Mouse (Mus musculus) neural tube, embryonic 11.5 days (tissue): ENCODE results near the gene Arhgap11a. TPM values are rescaled to one million over a fixed set of nuclear protein-coding genes. Genes with fewer than 3 reads are reported as not detected.

Experiments
- ATAC-seq: fragments of 200-750 bp; cut with Nextera tagmentation; 2 replicates; pipeline ENCODE4 v1.8.0; 2017; ENCODE audit warnings: moderate number of reproducible peaks, mild to moderate bottlenecking, moderate TSS enrichment, moderate library complexity; ENCODE audit not compliant: insufficient read depth, low FRiP score, low TSS enrichment
- DNase-seq: peaks from one replicate; pipeline ENCODE4 v3.0.0-alpha.2; 2015; ENCODE audit warnings: low spot score
- H3K27ac ChIP-seq: fragments of 300-500 bp; sonication (generic); 2 replicates; pipeline ENCODE4 v1.5.1; 2014; ENCODE audit warnings: low read depth, mild to moderate bottlenecking, low read length
- H3K27me3 ChIP-seq: fragments of 300-500 bp; sonication (generic); 2 replicates; pipeline ENCODE4 v1.6.1; 2014; ENCODE audit warnings: mild to moderate bottlenecking, low read length, mixed read lengths; ENCODE audit not compliant: control insufficient read depth, insufficient read depth
- H3K36me3 ChIP-seq: fragments of 300-500 bp; sonication (generic); 2 replicates; pipeline ENCODE4 v1.6.1; 2014; ENCODE audit warnings: mild to moderate bottlenecking, low read length, moderate library complexity, mixed read lengths; ENCODE audit not compliant: control insufficient read depth, insufficient read depth
- H3K4me1 ChIP-seq: fragments of 300-500 bp; sonication (generic); 2 replicates; pipeline ENCODE4 v1.6.1; 2014; ENCODE audit warnings: low read length, mixed read lengths; ENCODE audit not compliant: control insufficient read depth, insufficient read depth
- H3K4me2 ChIP-seq: fragments of 300-500 bp; sonication (generic); 2 replicates; pipeline ENCODE4 v1.6.1; 2014; ENCODE audit warnings: low read depth, mild to moderate bottlenecking, moderate library complexity
- H3K4me3 ChIP-seq: fragments of 300-500 bp; sonication (generic); 2 replicates; pipeline ENCODE4 v1.5.1; 2014; ENCODE audit warnings: low read depth, low read length
- H3K9ac ChIP-seq: fragments of 300-500 bp; sonication (generic); 2 replicates; pipeline ENCODE4 v1.6.1; 2014; ENCODE audit warnings: mild to moderate bottlenecking, low read length
- H3K9me3 ChIP-seq: fragments of 300-500 bp; sonication (generic); 2 replicates; pipeline ENCODE4 v1.6.1; 2016; ENCODE audit warnings: low read length; ENCODE audit not compliant: control insufficient read depth
- WGBS: fragments of 180-500 bp; shearing (Covaris S2); extraction: QIAGEN DNeasy Blood & Tissue Kit; methylation state at CpG from one replicate; pipeline ENCODE4 v1.1.7; 2014; 5-methylcytosine and 5-hydroxymethylcytosine counted together
- polyA plus RNA-seq: library from polyadenylated mRNA; unstranded; fragments of >200 nt; fragmentation: Nextera tagmentation; extraction: Ambion mirVana; gene quantifications from 2 replicates; pipeline ENCODE4 v1.2.1, GENCODE M21; 2014

Arhgap11a gene
- polyA plus RNA-seq, 1 experiment from 2014 or later: 6.2 TPM

DNA sequence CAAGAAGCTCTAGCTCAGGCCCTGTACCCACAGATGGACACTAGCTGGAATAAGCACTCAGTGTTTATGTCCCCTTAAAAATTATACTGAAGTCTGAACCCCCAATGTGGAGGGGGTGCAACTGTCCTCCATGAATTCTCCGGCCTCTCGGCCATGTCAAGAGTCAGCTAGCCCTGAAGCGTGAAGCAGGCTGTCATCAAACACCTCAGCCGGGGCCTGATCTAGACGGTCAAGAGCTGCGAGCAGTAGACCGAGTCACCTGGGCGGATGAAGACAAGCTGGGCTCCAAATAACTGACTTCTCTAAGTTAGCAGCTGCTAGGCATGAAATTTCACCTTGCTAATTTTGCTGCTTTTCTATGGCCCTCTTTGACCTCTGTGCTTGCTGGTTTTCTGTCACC is 26.1 kb downstream of the Arhgap11a start:
- ATAC-seq (no peak), DNase-seq (no peak)
- 93% methylated on average over 8 of the region's 8 CpGs for WGBS
- H3K27me3 ChIP-seq: no peaks in the 10 kb centered on the region
- H3K4me3 ChIP-seq: no peak overlapping the region
- no peaks in the 10 kb centered on the region for H3K9me3 ChIP-seq
- H3K27ac ChIP-seq: no peak overlapping the region
- no peak overlapping the region for H3K9ac ChIP-seq
- no peaks in the 10 kb centered on the region for H3K36me3 ChIP-seq
- no peak overlapping the region for H3K4me2 ChIP-seq
- H3K4me1 ChIP-seq: peaks cover 2% of the 10 kb centered on the region

DNA sequence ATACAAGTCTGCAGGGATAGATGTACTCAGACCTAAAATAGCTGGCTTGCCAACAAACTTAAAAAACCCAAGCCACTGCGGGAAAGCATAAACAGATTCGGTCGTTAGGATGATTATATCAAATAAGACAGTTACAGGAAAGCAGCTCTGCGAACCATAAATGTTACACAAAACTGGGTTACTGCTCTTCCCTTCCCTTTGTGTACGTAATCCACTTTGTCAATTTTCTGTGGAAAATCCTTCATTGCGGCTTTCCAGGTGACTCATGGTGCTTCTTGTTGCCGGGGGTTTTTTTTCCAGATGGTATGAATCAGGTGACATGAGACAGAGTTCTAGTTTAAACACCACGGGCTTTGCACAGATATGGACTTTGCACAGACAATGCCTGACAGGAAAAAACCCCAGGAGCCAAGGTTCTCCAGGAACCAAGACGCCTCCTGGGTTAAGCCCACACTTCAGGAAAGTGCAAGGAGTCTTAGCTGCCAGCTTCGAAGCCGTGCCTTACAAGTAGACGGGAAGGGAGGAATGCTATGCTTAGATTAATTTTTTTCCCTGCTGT is 27.2 kb downstream of the Arhgap11a start:
- Histone ChIP-seq H3K36me3 (no peaks in the 10 kb centered on the region), H3K27me3 (no peaks in the 10 kb centered on the region), H3K4me1 (no peaks in the 10 kb centered on the region; the same call in 1 of the 2 replicates), H3K4me2 (no peak overlapping the region), H3K9me3 (no peaks in the 10 kb centered on the region), H3K27ac (no peak overlapping the region), H3K9ac (no peak overlapping the region), H3K4me3 (no peak overlapping the region)
- ATAC-seq: no peak
- WGBS: 89% methylated on average over 12 of the region's 12 CpGs
- no peak for DNase-seq

DNA sequence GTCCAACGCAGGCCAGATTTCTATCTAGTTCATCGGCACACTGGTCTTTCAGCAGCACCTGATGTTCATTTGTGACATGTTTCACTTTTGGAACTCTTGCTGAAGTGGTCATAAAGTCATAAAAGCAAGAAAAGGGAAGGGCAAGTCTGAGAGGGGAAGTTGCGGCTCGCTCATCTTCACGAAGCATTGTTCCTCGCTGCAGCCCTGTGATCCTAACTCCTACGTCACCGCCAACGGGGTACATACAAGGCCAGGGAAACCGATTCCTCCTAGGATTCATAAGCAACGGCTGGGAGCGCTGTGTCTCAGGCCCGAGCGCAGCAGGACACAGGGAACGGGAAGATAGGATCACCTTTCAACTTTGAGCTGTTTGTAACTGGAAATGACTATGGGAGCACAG is 28.3 kb downstream of the Arhgap11a start:
- 94% methylated on average over 15 of the region's 15 CpGs for WGBS
- Histone ChIP-seq H3K4me3 (no peak overlapping the region), H3K4me2 (no peak overlapping the region), H3K27ac (no peak overlapping the region), H3K9me3 (no peaks in the 10 kb centered on the region), H3K27me3 (no peaks in the 10 kb centered on the region), H3K4me1 (no peaks in the 10 kb centered on the region), H3K36me3 (no peaks in the 10 kb centered on the region), H3K9ac (no peak overlapping the region)
- ATAC-seq (no peak), DNase-seq (no peak)

DNA sequence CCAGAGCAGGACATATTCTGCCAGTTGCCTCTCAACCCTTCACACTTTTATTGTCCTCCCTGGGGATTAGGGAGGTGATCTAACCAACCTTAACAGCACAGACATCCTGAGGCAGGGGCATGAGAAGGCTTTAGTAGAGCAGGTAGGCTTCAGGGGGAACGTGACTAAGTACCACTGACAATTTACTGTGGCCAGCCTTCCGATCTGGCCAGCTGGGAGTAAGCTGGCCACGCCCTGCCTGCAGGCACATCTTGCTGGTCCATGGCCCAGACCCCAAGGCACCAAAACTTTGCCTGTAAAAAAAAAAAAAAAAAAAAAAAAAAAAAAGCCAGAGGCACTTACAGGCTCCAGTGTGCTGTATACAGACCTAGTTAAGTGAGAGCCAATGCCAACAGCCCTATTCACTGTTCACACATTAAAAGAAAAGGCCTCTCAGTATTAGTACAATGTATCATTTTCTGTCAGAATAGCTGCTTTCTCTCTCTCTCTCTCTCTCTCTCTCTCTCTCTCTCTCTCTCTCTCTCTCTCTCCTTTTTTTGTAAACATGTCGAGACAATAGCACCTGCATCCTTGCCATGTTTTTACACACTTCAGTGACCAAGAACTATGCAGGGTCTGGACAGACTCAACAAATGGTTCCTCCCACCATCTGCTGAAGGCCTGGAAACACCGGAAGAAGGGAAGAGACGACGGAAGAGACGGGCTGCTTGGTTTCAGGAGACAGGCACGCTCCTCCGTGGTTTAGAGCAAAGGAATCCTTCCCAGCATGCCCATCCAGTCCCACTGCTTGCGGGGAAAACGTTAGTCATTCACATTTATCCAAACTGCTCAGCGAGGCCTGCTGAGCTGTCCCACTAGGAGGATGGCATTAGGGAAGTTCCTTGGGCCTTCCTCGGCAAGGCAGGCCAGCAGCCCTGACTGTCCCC is 30.5 kb downstream of the Arhgap11a start:
- H3K27ac ChIP-seq: no peak overlapping the region
- no peaks in the 10 kb centered on the region for H3K27me3 ChIP-seq
- no peaks in the 10 kb centered on the region for H3K36me3 ChIP-seq
- H3K4me1 ChIP-seq: no peaks in the 10 kb centered on the region
- ATAC-seq (no peak), DNase-seq (no peak)
- no peak overlapping the region for H3K4me3 ChIP-seq
- H3K9ac ChIP-seq: no peak overlapping the region
- WGBS: 75% methylated on average over 14 of the region's 14 CpGs
- H3K9me3 ChIP-seq: no peaks in the 10 kb centered on the region
- H3K4me2 ChIP-seq: no peak overlapping the region

DNA sequence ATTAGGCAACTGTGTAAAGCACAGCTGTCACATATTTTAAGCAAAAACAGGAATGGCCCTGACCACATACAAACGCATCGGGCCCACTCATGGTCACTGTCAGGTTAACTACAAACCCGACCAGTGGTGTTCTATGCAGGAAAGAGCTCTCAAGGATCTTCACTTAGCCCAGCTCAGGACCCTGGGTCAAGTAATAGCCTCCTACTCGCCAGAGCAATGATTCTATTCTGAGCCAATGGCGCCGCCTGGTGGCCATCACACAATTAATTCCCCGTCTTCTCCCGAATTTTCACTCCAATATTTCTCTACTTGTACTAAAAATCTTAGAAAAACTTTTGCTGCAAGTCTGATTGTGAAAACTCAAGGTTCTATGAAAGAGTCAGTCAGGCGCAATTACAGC is 40.8 kb downstream of the Arhgap11a start:
- DNase-seq (peak; percentile 64), ATAC-seq (0 out of 2 replicates have a peak, but pooled peaks have one; percentile 35)
- Histone ChIP-seq H3K4me2 (no peak overlapping the region), H3K9me3 (no peaks in the 10 kb centered on the region), H3K4me1 (no peaks in the 10 kb centered on the region), H3K9ac (no peak overlapping the region), H3K36me3 (no peaks in the 10 kb centered on the region), H3K27me3 (no peaks in the 10 kb centered on the region), H3K27ac (no peak overlapping the region), H3K4me3 (no peak overlapping the region)
- 24% methylated on average over 9 of the region's 9 CpGs for WGBS

DNA sequence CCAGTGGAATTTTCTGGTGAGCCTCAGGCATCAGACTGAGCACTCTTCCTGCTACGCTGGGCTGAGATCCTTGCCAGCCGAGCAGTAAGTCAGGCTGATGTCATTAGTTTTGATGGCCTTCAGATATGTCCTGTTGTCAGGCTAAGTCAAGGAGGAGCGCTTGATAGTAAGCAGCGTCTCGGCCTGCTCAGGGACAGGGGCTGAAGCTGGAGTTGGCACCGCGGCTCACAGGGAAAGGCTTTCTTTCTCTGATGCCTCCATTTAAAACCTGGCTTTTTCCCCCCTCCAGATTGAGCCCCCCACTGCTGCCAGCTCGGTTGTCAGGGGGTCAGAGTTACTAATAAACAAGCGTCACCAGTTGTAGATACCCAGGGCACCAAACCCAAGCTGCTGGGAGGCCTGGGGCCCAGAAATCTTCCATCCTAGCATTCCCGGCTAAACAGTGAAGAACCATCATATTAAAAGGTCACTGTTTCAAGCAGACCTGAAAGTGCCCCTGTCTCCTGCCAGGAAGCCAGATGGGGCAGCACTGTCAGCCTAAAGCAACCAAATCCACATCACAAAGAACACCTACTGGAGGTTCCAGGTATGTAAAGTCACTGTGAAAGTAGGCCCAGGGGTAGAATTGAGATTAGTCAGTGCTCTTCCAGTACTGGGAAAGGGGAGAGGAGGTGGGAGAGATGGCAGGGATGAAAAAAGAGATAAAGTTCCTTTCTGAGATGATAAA is 41.4 kb downstream of the Arhgap11a start:
- H3K9me3 ChIP-seq: no peaks in the 10 kb centered on the region
- H3K36me3 ChIP-seq: no peaks in the 10 kb centered on the region
- ATAC-seq (no peak), DNase-seq (no peak)
- H3K4me3 ChIP-seq: no peak overlapping the region
- H3K27ac ChIP-seq: no peak overlapping the region
- 61% methylated on average over 10 of the region's 10 CpGs for WGBS
- H3K27me3 ChIP-seq: no peaks in the 10 kb centered on the region
- no peak overlapping the region for H3K9ac ChIP-seq
- H3K4me1 ChIP-seq: no peaks in the 10 kb centered on the region
- no peak overlapping the region for H3K4me2 ChIP-seq

DNA sequence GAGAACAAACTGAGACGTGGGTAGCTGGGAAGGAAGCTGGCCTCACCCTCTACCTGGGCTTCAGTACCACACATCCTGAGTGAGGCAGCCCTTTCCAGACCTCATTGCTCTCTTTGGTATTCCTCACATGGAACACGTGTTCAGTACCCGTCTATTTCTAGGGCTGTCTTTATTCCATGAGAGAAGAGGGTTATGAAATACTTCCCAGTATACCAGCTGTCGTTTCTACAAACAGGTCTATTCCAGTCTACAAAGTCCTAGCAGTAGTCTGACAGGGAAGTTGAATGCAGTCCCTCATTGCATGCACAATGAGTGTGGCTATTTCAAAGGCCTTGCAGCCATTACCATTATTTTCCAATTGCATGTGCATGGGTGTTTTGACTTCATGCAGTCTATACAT is 42.7 kb downstream of the Arhgap11a start:
- Histone ChIP-seq H3K9me3 (no peaks in the 10 kb centered on the region), H3K4me1 (no peaks in the 10 kb centered on the region), H3K4me2 (no peak overlapping the region), H3K27me3 (no peaks in the 10 kb centered on the region), H3K9ac (no peak overlapping the region), H3K4me3 (no peak overlapping the region), H3K36me3 (no peaks in the 10 kb centered on the region), H3K27ac (no peak overlapping the region)
- DNase-seq: no peak
- no peak for ATAC-seq
- 82% methylated on average over 4 of the region's 4 CpGs for WGBS

DNA sequence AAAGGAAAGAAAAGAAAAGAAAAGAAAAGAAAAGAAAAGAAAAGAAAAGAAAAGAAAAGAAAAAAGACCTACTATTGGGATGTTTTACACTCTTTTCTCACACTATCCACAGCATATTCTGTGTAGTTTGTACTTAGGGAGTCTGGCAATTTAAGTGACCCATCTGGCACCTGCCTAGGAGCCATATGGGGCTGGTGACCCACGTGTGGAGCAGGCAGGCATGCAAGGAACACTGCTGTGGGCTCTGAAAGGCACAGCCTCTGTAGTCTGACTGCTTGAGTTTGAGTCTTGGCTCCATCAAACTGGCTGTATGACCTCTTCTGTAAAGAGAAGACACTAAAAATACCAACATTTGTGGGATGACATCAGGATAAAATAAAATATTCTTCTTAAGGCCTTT is 44.7 kb downstream of the Arhgap11a start:
- H3K27me3 ChIP-seq: no peaks in the 10 kb centered on the region
- no peaks in the 10 kb centered on the region for H3K9me3 ChIP-seq
- H3K4me2 ChIP-seq: no peak overlapping the region
- H3K36me3 ChIP-seq: no peaks in the 10 kb centered on the region
- H3K4me3 ChIP-seq: no peak overlapping the region
- DNase-seq: no peak
- 15% methylated on average over 1 of the region's 1 CpGs for WGBS
- no peak overlapping the region for H3K27ac ChIP-seq
- ATAC-seq: no peak
- H3K4me1 ChIP-seq: no peaks in the 10 kb centered on the region
- no peak overlapping the region for H3K9ac ChIP-seq
